Mouse (Mus musculus): ENCODE data around the gene Fzd7.
"Not testable (repeated sequence)": the region's sequence is repeated elsewhere in the genome, so short reads cannot be mapped to it uniquely, and the experiment has no call there.

Gene Fzd7

GRCm38 (mm10) chr1:59482331-59482695 is at the start of gene Fzd7:
Gene Fzd7, plus strand, starts transcription at chr1:59482424.
- in situ Hi-C loops (cut with MboI, MseI) = loop anchor here (25.0 kb wide), 1 partner anchor 695 kb away; the partner anchor contains the start of gene Casp8

DNA sequence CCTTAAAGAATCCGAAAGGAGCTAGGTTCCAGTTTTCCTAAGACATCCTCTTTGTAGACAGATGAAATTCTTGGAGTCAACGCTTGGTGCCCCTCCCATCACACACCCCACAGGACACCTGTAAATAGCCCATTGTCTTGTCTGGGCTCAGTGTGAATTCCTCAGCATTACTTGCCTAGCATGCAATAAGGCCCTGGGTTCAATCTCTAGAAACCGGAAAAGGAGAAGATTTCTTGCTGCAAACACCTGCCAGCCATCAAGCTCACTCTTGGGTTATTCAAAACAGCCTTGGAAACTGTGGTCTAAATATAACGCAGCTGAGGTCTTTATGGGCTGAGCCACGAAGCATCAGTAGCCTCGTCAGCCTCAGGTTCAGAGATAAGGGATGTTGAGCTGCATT is 48.9 kb upstream of the Fzd7 start:
- in situ Hi-C loops (cut with MboI, MseI) = no loop called here

DNA sequence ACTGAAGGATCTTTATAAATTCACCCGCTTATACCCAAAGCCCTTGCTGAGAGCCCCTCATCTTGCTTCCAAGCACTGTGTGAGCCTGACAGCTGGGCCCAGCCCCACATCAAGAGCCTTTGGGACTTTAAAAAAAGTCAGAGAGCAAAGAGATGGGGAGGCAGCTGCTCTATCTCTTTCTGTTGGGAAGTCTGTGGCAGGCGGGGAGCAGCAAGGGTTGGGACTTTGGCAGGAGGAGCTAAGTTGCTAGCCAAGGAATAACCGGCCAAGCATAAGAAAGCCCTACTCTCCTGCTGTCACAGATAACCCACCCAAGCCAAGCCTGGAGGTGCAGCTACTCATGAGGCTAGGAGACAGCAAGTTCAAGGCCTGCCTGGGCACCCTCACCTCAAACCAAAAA is 48.2 kb upstream of the Fzd7 start:
- in situ Hi-C loops (cut with MboI, MseI) = no loop called here

- in situ Hi-C loops (cut with MboI, MseI) = no loop called here
Measured at GRCm38 (mm10) chr1:59435270-59435669, 47.0 kb upstream of the Fzd7 start.

GRCm38 (mm10) chr1:59436321-59436720 is 45.9 kb upstream of the Fzd7 start:
- in situ Hi-C loops (cut with MboI, MseI) = no loop called here

DNA sequence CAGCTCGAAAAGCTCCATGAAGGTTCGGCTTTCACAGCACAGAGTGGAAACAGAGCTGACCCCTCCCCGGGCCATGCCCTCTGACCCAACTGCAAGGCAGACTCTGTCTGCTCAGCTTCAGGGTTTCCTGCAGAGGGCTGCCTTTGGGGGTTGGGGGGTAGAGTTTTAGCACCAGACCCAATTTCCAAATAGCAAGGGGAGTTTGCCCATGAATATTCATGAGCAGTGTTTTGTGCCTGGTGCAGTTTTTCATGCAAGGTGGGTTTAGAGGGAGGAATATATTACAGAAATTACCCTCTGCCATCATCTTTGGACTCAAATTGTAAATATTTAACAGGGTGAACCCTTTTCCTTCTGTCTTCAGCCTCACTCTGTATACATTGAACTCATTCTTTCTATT is 44.3 kb upstream of the Fzd7 start:
- in situ Hi-C loops (cut with MboI, MseI) = no loop called here

GRCm38 (mm10) chr1:59438330-59438729 is 43.9 kb upstream of the Fzd7 start:
- in situ Hi-C loops (cut with MboI, MseI) = no loop called here

DNA sequence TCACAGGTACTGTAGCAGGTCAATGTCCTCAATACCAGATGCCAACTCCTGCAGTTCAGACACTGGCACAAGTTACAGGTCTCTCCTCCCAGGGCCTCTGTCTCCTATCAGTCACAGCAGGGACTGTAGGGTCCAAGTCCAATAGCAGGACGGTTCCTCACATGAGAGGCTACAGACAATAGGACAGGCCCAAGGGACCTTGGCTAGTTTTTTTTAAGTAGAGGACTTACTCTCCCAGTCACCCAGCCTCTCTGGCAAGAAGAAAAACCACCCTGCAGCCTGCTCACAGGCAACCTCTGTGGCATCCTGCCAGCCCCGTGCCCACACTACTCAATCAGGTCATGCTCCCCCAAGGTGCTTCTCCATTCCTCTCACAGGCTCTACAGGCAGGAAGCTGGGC is 43.0 kb upstream of the Fzd7 start:
- in situ Hi-C loops (cut with MboI, MseI) = no loop called here

- in situ Hi-C loops (cut with MboI, MseI) = no loop called here
Measured at GRCm38 (mm10) chr1:59439941-59440340, 42.3 kb upstream of the Fzd7 start.

- in situ Hi-C loops (cut with MboI, MseI) = not testable (repeated sequence)
Measured at GRCm38 (mm10) chr1:59442721-59443120, 39.5 kb upstream of the Fzd7 start.

DNA sequence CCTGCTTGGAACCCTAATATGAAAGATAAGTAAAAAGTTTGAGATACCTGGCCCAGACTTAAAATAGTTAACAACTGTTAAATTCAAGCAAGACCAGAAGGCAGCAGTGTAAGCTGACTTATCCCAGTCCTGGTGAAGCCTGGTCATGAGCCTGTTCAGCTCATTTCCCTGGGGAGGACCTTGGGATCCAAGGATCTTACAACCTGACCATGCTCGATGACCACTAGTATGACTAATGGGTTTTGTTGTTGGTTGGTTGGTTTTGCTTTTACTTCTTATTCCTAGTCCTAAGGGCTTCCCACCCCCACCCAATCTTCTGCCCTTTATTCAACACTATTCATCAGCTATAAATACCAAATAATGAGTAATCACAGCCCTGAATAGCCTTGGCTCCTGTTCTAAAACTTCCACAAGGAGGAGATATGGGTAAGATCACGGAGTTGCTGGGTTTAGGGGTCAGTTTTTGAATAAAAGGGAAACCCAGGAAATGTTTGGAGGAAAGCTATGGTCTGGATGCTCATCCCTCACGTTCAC is 38.0 kb upstream of the Fzd7 start:
- in situ Hi-C loops (cut with MboI, MseI) = no loop called here

DNA sequence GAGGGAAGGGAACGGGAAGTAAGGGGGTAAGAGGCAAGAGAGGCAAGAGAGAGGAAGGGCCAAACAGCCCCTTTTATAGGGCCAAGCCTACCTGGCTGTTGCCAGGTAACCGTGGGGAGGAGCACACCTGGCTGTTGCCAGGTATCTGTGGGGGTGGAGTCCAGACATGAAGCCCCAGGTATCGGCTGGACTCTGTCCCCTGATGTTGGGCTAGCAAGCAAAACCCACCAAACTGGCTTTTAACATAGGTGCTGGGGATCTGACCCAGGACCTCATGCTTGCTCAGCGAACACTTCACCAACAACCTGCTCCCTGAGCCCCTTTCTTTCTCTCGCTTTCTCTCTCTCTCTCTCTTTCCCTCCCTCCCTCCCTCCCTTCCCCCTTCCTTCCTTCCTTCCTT is 37.0 kb upstream of the Fzd7 start:
- in situ Hi-C loops (cut with MboI, MseI) = no loop called here

DNA sequence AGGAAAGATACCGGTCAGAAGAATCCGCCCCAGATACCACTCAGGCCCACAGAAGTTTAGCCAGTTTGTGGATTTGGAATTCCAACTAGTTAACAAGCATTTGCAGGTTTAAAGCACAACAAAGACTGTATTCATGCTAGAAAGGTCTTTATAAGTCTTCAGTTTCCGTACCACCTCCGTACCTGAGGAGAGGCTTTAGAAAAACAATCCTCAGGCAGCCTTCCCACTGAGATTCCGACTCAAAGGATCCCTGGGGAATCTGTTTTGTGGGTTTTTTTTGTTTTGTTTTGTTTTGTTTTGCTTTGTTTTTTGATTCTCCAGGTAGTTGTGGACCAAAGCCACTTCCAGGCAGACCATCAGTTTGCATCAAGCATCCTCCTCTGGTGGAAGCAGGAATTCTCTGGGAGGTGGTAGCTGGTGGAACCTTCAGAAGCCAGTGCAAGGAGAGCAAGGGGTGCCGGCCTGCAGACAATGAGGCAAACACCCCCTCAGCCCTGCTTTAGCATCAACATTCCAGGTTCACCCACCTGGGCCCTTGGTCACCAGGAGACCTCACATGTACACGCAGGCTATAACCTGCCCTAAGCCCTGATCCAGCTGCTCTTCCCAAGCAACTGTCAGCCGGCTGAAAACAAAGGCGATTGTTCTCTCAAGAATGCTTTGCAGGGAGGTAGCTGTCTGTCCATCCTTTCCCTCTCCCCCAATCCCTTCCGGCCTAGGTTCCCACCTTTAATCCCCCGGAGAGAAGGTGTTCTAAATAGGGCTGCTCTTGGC is 33.5 kb upstream of the Fzd7 start:
- in situ Hi-C loops (cut with MboI, MseI) = no loop called here

DNA sequence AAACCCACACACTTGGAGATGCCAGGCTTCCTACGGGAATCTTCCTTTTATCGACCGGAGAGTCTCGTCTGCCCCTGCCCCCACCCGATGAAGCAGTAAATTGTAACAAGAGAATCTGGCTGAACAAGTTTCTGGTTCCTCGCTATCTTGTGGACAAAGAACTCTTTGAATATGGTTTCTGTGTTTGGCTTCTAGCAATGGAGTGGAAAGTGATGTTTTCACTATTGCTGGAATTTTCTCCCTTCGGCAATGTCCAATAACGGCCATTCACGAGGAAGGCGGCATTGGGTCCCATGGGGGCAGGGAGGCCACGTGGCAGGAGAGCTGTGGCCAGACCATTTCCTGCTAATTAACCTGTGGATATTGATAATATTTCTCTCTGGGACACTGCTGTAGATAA is 32.8 kb upstream of the Fzd7 start:
- in situ Hi-C loops (cut with MboI, MseI) = no loop called here

GRCm38 (mm10) chr1:59450896-59451295 is 31.3 kb upstream of the Fzd7 start:
- in situ Hi-C loops (cut with MboI, MseI) = no loop called here

DNA sequence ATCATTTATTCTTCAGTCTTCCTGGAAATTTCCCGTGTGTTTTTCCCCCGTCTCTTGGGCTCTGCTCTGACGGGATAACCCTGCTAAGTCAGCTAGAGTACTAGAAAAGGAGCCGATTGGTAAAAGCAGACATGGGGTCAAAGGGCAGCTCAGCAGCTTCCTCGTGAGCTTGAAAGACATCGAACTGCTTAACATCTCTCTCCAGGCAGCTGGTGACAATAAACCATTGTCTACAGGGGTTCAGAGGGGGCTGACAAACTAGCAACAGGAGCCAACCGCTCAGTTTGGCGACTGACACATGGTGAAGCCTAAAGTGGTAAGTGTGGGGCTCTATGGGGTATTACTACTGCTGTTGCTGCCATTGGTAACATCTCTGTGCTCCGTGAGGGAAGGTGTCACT is 30.6 kb upstream of the Fzd7 start:
- in situ Hi-C loops (cut with MboI, MseI) = no loop called here

GRCm38 (mm10) chr1:59456825-59457224 is 25.4 kb upstream of the Fzd7 start:
- in situ Hi-C loops (cut with MboI, MseI) = no loop called here

GRCm38 (mm10) chr1:59457873-59458272 is 24.4 kb upstream of the Fzd7 start:
- in situ Hi-C loops (cut with MboI, MseI) = no loop called here

DNA sequence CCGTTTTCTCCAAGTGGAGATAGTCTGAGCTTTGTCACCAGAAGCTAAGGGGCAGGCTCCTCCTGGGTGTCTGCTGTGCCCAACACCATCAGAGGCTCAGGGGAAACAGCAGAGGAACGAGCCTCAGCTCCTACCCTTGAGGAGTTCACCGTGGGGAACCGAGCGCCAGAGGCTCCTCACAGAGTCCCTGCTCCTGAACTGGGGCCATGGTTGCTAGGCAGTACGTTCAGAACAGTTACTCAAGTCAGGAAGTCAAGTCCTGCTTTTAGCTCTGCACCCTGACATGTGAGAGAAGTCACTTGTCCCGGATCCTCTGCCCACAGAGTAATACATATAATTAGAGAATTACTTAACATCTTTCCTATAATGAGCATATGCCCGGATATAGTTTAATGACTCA is 23.3 kb upstream of the Fzd7 start:
- in situ Hi-C loops (cut with MboI, MseI) = no loop called here

DNA sequence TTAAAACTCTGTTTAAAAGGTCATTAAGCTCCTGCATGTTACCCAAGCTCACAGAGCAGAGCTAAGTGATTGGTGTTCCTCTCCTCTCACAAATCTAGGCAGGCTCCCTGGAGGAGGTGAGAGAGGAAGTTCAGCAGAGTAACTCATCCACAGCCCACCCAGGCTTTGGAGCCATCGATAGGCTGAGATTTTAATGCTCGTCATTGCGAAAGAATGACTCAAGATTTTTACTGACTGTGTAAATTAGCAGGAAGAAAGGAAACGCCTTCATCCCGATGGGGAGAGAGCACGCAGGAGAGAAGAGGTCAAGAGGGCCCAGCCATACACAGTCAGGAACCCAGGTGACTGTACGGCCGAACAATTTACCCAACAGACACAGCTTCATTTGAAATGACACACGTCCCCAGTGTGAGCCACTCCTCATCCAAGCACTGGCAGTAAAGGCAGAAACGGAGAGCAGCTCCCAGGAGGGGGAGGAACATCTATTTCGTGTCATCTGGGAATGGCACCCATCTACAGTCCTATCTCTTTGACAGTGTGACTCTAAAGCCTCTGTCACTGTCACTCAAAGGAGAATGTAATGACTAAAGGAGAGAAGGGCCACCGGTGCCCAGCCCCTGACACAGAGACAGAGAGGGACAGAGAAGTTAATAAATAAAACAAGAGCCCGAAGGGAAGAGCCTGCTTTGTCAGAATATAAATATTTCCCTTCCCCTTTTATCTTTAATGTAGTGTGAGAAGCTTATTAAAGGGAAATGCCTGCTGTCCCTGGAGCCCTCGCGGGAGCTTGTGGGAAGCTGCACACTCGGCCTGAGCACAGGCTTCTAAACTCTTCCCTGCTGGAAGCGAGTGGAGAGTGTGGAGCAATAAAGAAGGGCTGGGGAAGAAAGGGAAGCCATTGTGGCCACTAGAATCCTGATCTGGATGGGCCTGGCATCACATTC is 17.3 kb upstream of the Fzd7 start:
- in situ Hi-C loops (cut with MboI, MseI) = no loop called here

GRCm38 (mm10) chr1:59465640-59466008 is 16.6 kb upstream of the Fzd7 start:
- in situ Hi-C loops (cut with MboI, MseI) = no loop called here

GRCm38 (mm10) chr1:59469170-59469569 is 13.1 kb upstream of the Fzd7 start:
- in situ Hi-C loops (cut with MboI, MseI) = no loop called here

GRCm38 (mm10) chr1:59470766-59471165 is 11.5 kb upstream of the Fzd7 start:
- in situ Hi-C loops (cut with MboI, MseI) = no loop called here
